In genomic region chr11:70027397-70027796, GRCm38 (mm10) we compare ENCODE assay signal across 8 mouse cellular contexts. TPM values are rescaled to one million over a fixed set of nuclear protein-coding genes. Genes with fewer than 3 reads are reported as not detected.
DNase-seq lines count a peak whose midpoint lies in the region; ATAC-seq lines count a peak whose summit lies in the region.

No protein-coding gene starts in this region.

- peak overlapping the region; percentile 90 for H3K27ac ChIP-seq in hindbrain, embryonic 10.5 days
- H3K27ac ChIP-seq in midbrain, embryonic 15.5 days: peak overlapping the region; percentile 98

- no peaks in the 10 kb centered on the region for H3K27me3 ChIP-seq in hindbrain, embryonic 10.5 days (ENCODE audit: insufficient read depth, poor library complexity, severe bottlenecking)
- H3K27me3 ChIP-seq in midbrain, embryonic 15.5 days (replicated peaks): no peaks in the 10 kb centered on the region

- peak; percentile 77 for DNase-seq in cerebellum, adult 9-10 months
- no peak for DNase-seq in cerebellum, adult 8-10 months
- DNase-seq in thymus, postnatal 14 days: peak; percentile 57
- no peak for DNase-seq in thymus, adult 18-20 months
- DNase-seq in hindbrain, embryonic 10.5 days (ENCODE audit: low spot score): no peak

- ATAC-seq in midbrain, embryonic 15.5 days (replicated peaks): no peak
- ATAC-seq in activated CD4-positive, CD25-positive, alpha-beta regulatory T cell, adult 4 months: no peak
- no peak for ATAC-seq in granulocyte monocyte progenitor cell, adult 5-6 weeks (replicated peaks; ENCODE audit: poor library complexity, severe bottlenecking)

- H3K36me3 ChIP-seq in hindbrain, embryonic 10.5 days: peaks cover 21% of the 10 kb centered on the region
- peaks cover 14% of the 10 kb centered on the region for H3K36me3 ChIP-seq in midbrain, embryonic 15.5 days (replicated peaks)

- peaks cover 91% of the 10 kb centered on the region for H3K4me1 ChIP-seq in hindbrain, embryonic 10.5 days (replicated peaks)
- H3K4me1 ChIP-seq in midbrain, embryonic 15.5 days: peaks cover 87% of the 10 kb centered on the region

- no peaks in the 10 kb centered on the region for H3K9me3 ChIP-seq in hindbrain, embryonic 10.5 days
- no peaks in the 10 kb centered on the region for H3K9me3 ChIP-seq in midbrain, embryonic 15.5 days

- H3K4me3 ChIP-seq in hindbrain, embryonic 10.5 days: peak overlapping the region; percentile 54
- peak overlapping the region; percentile 19 for H3K4me3 ChIP-seq in midbrain, embryonic 15.5 days

- 43% methylated on average over 9 of the region's 9 CpGs for WGBS in hindbrain, embryonic 10.5 days
- WGBS in midbrain, embryonic 15.5 days: 25% methylated on average over 9 of the region's 9 CpGs

- H3K4me2 ChIP-seq in midbrain, embryonic 15.5 days: peak overlapping the region; percentile 66

- H3K9ac ChIP-seq in midbrain, embryonic 15.5 days: peak overlapping the region; percentile 26

RNA-seq across cellular contexts. Expression of gene Dlg4, which starts 10.7 kb away (rescaled TPM):
- 16.4 and 19.9 TPM in 2 replicates for polyA plus RNA-seq in hindbrain, embryonic 10.5 days (2016; fragmentation: Nextera tagmentation; extraction: Ambion mirVana)
- polyA plus RNA-seq in midbrain, embryonic 15.5 days (2015; fragmentation: Nextera tagmentation; extraction: Ambion mirVana): 27.8 and 30.4 TPM in 2 replicates
- 10 to 100 TPM in 1 of 2 experiments, 1 to 10 TPM in 1; 9.7 to 11.6 TPM for polyA plus RNA-seq in activated CD4-positive, CD25-positive, alpha-beta regulatory T cell, adult 4 months (2017; shearing (Covaris generic))
- total RNA-seq in granulocyte monocyte progenitor cell, adult 5-6 weeks (2014; fragmentation: Nextera tagmentation): 11.4 and 12.3 TPM in 2 replicates
- 1.3 and 3.5 TPM in 2 replicates for total RNA-seq in granulocyte monocyte progenitor cell, adult 5-6 weeks (2017)

RNA-seq across cellular contexts. Expression of gene Acadvl, which starts 12.2 kb away (rescaled TPM):
- 44.9 and 51.7 TPM in 2 replicates for polyA plus RNA-seq in hindbrain, embryonic 10.5 days (2016; fragmentation: Nextera tagmentation; extraction: Ambion mirVana)
- polyA plus RNA-seq in midbrain, embryonic 15.5 days (2015; fragmentation: Nextera tagmentation; extraction: Ambion mirVana): 57.2 and 57.6 TPM in 2 replicates
- polyA plus RNA-seq in activated CD4-positive, CD25-positive, alpha-beta regulatory T cell, adult 4 months (2017; shearing (Covaris generic)): 100 to 1,000 TPM; 107 to 139 TPM
- 39.7 and 55.8 TPM in 2 replicates for total RNA-seq in granulocyte monocyte progenitor cell, adult 5-6 weeks (2014; fragmentation: Nextera tagmentation)
- 40.3 and 42.1 TPM in 2 replicates for total RNA-seq in granulocyte monocyte progenitor cell, adult 5-6 weeks (2017)

RNA-seq across cellular contexts. Expression of gene Asgr1, which starts 26.5 kb away (rescaled TPM):
- 0.68 and 1.3 TPM in 2 replicates for polyA plus RNA-seq in hindbrain, embryonic 10.5 days (2016; fragmentation: Nextera tagmentation; extraction: Ambion mirVana)
- 3.7 and 3.8 TPM in 2 replicates for polyA plus RNA-seq in midbrain, embryonic 15.5 days (2015; fragmentation: Nextera tagmentation; extraction: Ambion mirVana)
- not detected for polyA plus RNA-seq in activated CD4-positive, CD25-positive, alpha-beta regulatory T cell, adult 4 months (2017; shearing (Covaris generic))
- not detected in 2 replicates for total RNA-seq in granulocyte monocyte progenitor cell, adult 5-6 weeks (2014; fragmentation: Nextera tagmentation)
- total RNA-seq in granulocyte monocyte progenitor cell, adult 5-6 weeks (2017): not detected in 2 replicates

RNA-seq across cellular contexts. Expression of gene Dvl2, which starts 27.0 kb away (rescaled TPM):
- 50.3 and 51.8 TPM in 2 replicates for polyA plus RNA-seq in hindbrain, embryonic 10.5 days (2016; fragmentation: Nextera tagmentation; extraction: Ambion mirVana)
- polyA plus RNA-seq in midbrain, embryonic 15.5 days (2015; fragmentation: Nextera tagmentation; extraction: Ambion mirVana): 30.4 and 31.0 TPM in 2 replicates
- 1 to 10 TPM; 2.7 to 3.9 TPM for polyA plus RNA-seq in activated CD4-positive, CD25-positive, alpha-beta regulatory T cell, adult 4 months (2017; shearing (Covaris generic))
- 4.6 and 24.5 TPM in 2 replicates for total RNA-seq in granulocyte monocyte progenitor cell, adult 5-6 weeks (2014; fragmentation: Nextera tagmentation)
- total RNA-seq in granulocyte monocyte progenitor cell, adult 5-6 weeks (2017): 16.1 and 18.0 TPM in 2 replicates

RNA-seq across cellular contexts. Expression of gene Phf23, which starts 31.8 kb away (rescaled TPM):
- 93.7 and 98.1 TPM in 2 replicates for polyA plus RNA-seq in hindbrain, embryonic 10.5 days (2016; fragmentation: Nextera tagmentation; extraction: Ambion mirVana)
- 57.1 and 58.8 TPM in 2 replicates for polyA plus RNA-seq in midbrain, embryonic 15.5 days (2015; fragmentation: Nextera tagmentation; extraction: Ambion mirVana)
- polyA plus RNA-seq in activated CD4-positive, CD25-positive, alpha-beta regulatory T cell, adult 4 months (2017; shearing (Covaris generic)): 10 to 100 TPM; 32.1 to 44.9 TPM
- total RNA-seq in granulocyte monocyte progenitor cell, adult 5-6 weeks (2014; fragmentation: Nextera tagmentation): 41.7 and 45.8 TPM in 2 replicates
- 30.2 and 32.3 TPM in 2 replicates for total RNA-seq in granulocyte monocyte progenitor cell, adult 5-6 weeks (2017)

Comparison
In these comparisons a context has a peak if more than half of its experiments do, and no peak if none do; other contexts are left out.
1. DNase-seq: peak in cerebellum, adult 9-10 months (single experiment) and thymus, postnatal 14 days (single experiment); none in cerebellum, adult 8-10 months (single experiment), thymus, adult 18-20 months (0 of 2) and hindbrain, embryonic 10.5 days (single experiment).